Mouse (Mus musculus): ENCODE results near the gene Gskip.

- no peak for TF ChIP-seq HCFC1 (IDR thresholded peaks at IDR 0.05; ENCODE audit: borderline replicate concordance, insufficient read depth, low read length)
- no peak for TF ChIP-seq MAFK (IDR thresholded peaks at IDR 0.05; ENCODE audit: insufficient read depth, low read depth, low read length)
- no peak for TF ChIP-seq CHD2 (IDR thresholded peaks at IDR 0.05; ENCODE audit: low read depth, low read length)
- no peak for TF ChIP-seq ZC3H11A (IDR thresholded peaks at IDR 0.05; ENCODE audit: borderline replicate concordance, low read depth, low read length)
Observed at GRCm38 (mm10) chr12:105725736-105726135, 41.1 kb downstream of the Gskip start.

Data from ES-E14 (cell line).